Mouse (Mus musculus) embryonic fibroblast, embryonic 13.5 days (primary cell): ENCODE measurements around the gene Vac14.

Source experiments
- CTCF ChIP-seq: IDR thresholded peaks from 2 replicates; pipeline ENCODE4 v1.5.1; 2011; ENCODE audit warnings: mild to moderate bottlenecking, control low read depth, low read length, moderate library complexity, borderline replicate concordance; ENCODE audit not compliant: insufficient read depth
- POLR2A ChIP-seq: IDR thresholded peaks from 2 replicates; pipeline ENCODE4 v1.6.1; 2011; ENCODE audit warnings: low read depth, mild to moderate bottlenecking, control low read depth, low read length, moderate library complexity

GRCm38 (mm10) chr8:110731346-110731859 lies 113.0 kb downstream of the Vac14 start:
- TF ChIP-seq POLR2A (no peak), CTCF (no peak)
